Mouse (Mus musculus) brown adipose tissue, adult 24 weeks (tissue): ENCODE data around the gene Scaf8. TPM values are rescaled to one million over a fixed set of nuclear protein-coding genes. Genes with fewer than 3 reads are reported as not detected.
A peak's percentile ranks its signal among the peaks of the same experiment; 100 is the strongest.
"Not testable (repeated sequence)": the region's sequence is repeated elsewhere in the genome, so short reads cannot be mapped to it uniquely, and the experiment has no call there.

Experiments used
- H3K27ac ChIP-seq: fragments of 200-500 bp; replicated peaks from 2 replicates; pipeline ENCODE4 v1.5.1; 2012; ENCODE audit warnings: low read depth, mild to moderate bottlenecking, low read length
- H3K4me1 ChIP-seq: fragments of 200-500 bp; 2 replicates; pipeline ENCODE4 v1.6.1; 2012; ENCODE audit warnings: low read length, mixed read lengths; ENCODE audit not compliant: control insufficient read depth, insufficient read depth, insufficient read length
- H3K4me3 ChIP-seq: fragments of 200-500 bp; 2 replicates; pipeline ENCODE4 v1.5.1; 2012; ENCODE audit warnings: low read depth, mild to moderate bottlenecking, low read length, moderate library complexity; ENCODE audit not compliant: insufficient read depth
- polyA plus RNA-seq: library from polyadenylated mRNA; stranded (reverse); fragments of >200 nt; gene quantifications from 2 replicates; pipeline ENCODE4 v1.2.4, GENCODE M21; 2012; ENCODE audit not compliant: missing spikeins, insufficient read depth, insufficient read length

The Scaf8 gene
- polyA plus RNA-seq, 1 experiment, result 13.0 TPM

- H3K4me1 ChIP-seq, result no peaks in the 10 kb centered on the region
- no peak overlapping the region for H3K4me3 ChIP-seq
- H3K27ac ChIP-seq, result no peak overlapping the region
These were observed 34.8 kb downstream of the Scaf8 start for GRCm38 (mm10) chr17:3149541-3149940.

- H3K4me1 ChIP-seq, H3K27ac ChIP-seq, H3K4me3 ChIP-seq: not testable (repeated sequence)
These were observed 35.9 kb downstream of the Scaf8 start for GRCm38 (mm10) chr17:3150701-3151100.

- H3K27ac ChIP-seq, result no peak overlapping the region
- H3K4me3 ChIP-seq, result no peak overlapping the region
- no peaks in the 10 kb centered on the region for H3K4me1 ChIP-seq
These were observed 36.4 kb downstream of the Scaf8 start for GRCm38 (mm10) chr17:3151181-3151580.

DNA sequence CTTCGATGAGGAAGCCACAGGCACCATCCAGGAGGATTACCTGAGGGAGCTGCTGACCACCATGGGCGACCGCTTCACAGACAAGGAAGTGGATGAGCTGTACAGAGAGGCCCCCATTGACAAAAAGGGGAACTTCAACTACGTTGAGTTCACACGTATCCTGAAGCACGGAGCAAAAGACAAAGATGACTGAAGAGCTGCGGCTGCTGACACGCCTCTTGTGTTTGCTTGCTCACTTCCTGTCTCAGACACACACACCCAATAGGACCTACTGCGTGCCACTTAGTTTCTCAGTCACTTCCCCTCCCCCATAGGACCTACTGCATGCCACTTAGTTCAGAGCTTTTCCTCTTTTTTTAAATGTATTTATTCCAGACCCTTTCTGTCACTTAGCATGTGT lies 41.4 kb downstream of the Scaf8 start:
- H3K4me1 ChIP-seq, H3K27ac ChIP-seq, H3K4me3 ChIP-seq: not testable (repeated sequence)

GRCm38 (mm10) chr17:3157016-3157415 lies 42.2 kb downstream of the Scaf8 start:
- Histone ChIP-seq H3K4me1 (no peaks in the 10 kb centered on the region), H3K4me3 (no peak overlapping the region), H3K27ac (no peak overlapping the region)

DNA sequence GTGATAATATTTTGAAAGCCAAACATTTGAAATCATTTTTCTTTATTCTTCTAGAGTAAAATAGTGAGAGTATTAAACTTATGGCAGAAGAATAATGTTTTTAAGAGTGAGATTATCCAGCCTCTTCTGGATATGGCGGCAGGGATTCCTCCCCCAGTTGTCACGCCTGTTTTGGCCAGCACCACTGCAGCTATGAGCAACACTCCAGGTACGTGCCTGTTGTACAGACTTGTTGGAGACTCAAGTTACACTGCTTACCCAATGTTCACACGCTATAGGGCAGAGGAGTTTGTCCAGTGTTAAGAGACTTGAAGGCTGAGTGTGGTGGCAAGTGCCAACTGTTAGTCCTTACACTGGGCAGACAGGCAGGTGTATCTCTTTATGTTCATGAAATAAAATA lies 48.1 kb downstream of the Scaf8 start:
- Histone ChIP-seq H3K4me1 (no peaks in the 10 kb centered on the region), H3K4me3 (no peak overlapping the region), H3K27ac (no peak overlapping the region)

GRCm38 (mm10) chr17:3180425-3180945 lies 65.7 kb downstream of the Scaf8 start:
- H3K4me3 ChIP-seq, H3K27ac ChIP-seq, H3K4me1 ChIP-seq: not testable (repeated sequence)

GRCm38 (mm10) chr17:3195483-3195882 lies 80.7 kb downstream of the Scaf8 start:
- not testable (repeated sequence) for H3K27ac ChIP-seq, H3K4me1 ChIP-seq, H3K4me3 ChIP-seq

- no peak overlapping the region for H3K27ac ChIP-seq
- no peaks in the 10 kb centered on the region for H3K4me1 ChIP-seq
- no peak overlapping the region for H3K4me3 ChIP-seq
These were observed 85.6 kb downstream of the Scaf8 start for GRCm38 (mm10) chr17:3200328-3200727.

- Histone ChIP-seq H3K4me3 (no peak overlapping the region), H3K27ac (no peak overlapping the region)
These were observed 89.1 kb downstream of the Scaf8 start for GRCm38 (mm10) chr17:3203916-3204315.

DNA sequence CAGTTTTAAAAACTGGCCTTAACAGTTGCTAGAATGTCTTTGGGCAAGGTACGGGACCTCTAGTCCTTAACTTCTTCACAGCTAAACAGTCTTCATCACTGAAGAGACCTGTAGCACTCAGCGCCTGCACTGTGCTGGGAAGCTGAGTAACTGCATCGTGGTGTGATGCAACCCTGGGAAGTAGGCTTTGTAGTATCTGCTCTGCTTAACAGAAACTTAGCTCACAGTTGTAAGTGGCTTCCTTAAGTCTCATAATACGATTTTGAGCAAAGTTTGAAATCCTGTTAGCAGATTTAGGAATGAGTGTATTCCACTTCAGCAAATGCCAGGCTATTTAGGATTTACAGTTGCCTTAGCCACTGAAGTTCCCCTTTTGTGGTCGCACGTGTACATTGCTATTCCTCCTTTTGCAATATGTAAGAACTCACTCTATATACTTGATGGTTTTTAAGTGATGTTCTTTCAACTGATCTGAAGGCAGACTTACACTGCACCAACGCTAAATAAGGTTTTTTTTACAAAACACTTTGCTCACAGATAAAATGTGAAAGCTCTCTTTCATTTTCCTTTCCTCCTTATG lies 90.1 kb downstream of the Scaf8 start:
- no peak overlapping the region for H3K27ac ChIP-seq
- H3K4me1 ChIP-seq, result no peaks in the 10 kb centered on the region
- H3K4me3 ChIP-seq, result no peak overlapping the region

More at GRCm38 (mm10) chr17:3203916-3204315, 89.1 kb downstream of the Scaf8 start:
- no peaks in the 10 kb centered on the region for H3K4me1 ChIP-seq

DNA sequence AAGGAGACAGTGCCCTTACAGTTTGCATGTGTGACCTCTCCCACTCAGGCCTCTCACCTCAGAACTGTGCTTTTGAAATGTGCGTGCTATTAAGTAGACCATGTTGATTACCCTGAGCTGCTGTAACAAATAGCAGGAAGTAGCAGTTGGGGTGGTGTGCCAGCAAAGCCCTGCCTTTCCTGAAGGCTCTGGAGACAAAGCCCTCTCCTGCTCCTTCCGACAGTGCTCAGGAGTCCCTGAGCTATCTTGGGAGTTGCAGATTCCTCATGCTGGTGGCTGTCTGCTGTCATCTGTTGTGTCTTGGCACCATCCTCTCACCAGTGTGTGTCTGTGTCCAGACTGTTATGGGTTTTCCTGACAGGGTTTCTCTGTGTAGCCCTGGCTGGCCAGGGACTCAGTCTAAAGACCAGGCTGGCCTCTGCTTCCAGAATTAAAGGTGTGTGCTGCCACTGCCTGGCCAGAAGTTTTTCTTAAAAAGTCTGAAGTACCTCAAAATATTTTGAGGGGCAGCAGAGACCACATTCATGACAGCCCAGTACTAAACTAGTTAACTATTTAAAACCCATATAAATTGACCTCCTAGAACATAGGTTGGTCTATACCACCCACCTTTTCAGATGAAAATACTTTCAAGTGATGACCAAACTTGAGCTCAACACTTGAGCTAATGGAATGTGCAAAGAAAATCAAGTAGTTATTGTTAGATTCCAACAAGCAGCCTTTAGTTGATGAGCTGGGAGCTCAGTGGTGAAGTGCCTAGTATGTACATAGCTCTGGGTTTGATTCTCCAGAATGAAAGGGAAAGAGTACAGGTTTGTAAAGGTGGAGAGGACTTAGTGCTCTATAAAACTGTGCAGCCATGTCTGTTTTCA lies 92.0 kb downstream of the Scaf8 start:
- H3K4me1 ChIP-seq, result no peaks in the 10 kb centered on the region
- peak overlapping the region; percentile 41; the same call in 1 of the 2 replicates for H3K27ac ChIP-seq
- H3K4me3 ChIP-seq, result no peak overlapping the region

DNA sequence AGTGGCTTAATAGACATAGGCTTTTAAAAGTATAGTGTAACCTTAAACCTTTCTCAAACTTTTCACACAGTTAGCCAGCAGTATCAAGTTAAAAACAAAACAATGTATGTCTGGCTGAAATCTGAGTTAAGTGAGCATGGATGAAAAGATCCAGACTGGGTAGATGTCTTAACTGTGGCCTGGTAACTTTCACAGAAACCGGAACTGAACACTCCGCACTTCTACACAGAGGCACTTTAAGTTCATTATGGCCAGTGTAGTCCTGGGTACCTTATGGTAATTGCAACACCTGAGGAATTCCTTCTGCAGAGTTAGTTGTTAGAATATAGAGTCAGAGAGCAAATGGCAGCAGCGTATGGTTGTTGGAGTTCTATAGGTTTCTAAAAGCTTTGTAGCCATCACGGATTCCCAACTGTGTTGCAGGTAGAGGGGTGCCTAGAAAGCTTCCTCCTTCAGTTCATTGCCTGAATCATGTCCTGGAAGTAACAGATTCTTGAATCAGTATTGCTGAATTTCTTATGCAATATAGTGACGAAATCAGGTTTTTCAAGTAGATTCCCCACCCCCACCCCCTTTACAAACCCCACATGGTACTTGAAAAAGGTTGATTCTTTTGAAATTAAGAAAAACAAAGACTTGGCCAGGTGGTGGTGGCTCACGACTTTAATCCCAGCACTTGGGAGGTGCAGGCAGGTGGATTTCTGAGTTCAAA lies 92.9 kb downstream of the Scaf8 start:
- no peaks in the 10 kb centered on the region for H3K4me1 ChIP-seq
- no peak overlapping the region for H3K27ac ChIP-seq
- H3K4me3 ChIP-seq, result no peak overlapping the region

- no peak overlapping the region for H3K27ac ChIP-seq
- H3K4me3 ChIP-seq, result no peak overlapping the region
- H3K4me1 ChIP-seq, result no peaks in the 10 kb centered on the region
These were observed 93.7 kb downstream of the Scaf8 start for GRCm38 (mm10) chr17:3208471-3208870.

DNA sequence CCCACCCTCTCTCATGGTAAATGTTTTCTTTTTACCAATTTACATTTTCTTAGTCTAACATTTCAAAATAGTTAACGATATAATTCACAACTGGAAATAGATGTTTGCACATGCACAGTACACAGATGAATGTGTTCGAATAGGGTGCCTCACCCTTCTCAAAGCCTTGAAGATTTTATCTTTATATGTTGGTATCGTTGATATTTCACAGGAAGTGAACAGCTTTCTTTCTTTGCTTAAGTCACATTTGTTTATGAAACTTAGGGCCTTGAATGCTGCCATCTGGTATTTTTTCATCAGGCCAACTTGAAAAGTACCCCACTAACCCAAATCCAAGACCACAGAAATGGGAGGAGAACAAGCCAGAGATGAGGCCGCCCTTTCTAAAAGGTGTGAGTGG lies 94.8 kb downstream of the Scaf8 start:
- Histone ChIP-seq H3K4me3 (no peak overlapping the region), H3K27ac (no peak overlapping the region), H3K4me1 (no peaks in the 10 kb centered on the region)
